Mouse (Mus musculus) layer of hippocampus, postnatal 25 days (tissue): ENCODE measurements around the gene Ulk4. TPM values are rescaled to one million over a fixed set of nuclear protein-coding genes. Genes with fewer than 3 reads are reported as not detected.
A peak's percentile ranks its signal among the peaks of the same experiment; 100 is the strongest.
"Not testable (repeated sequence)": the region's sequence is repeated elsewhere in the genome, so short reads cannot be mapped to it uniquely, and the experiment has no call there.

Experiments
- DNase-seq, 2 experiments: peaks; one replicate each; pipeline ENCODE4 v3.0.0; 2022; ENCODE audit warnings: mixed read lengths in 2 of 2, low spot score in 1 of 2; ENCODE audit errors: extremely low spot score in 1 of 2
- total RNA-seq, 2 experiments: library from RNA; stranded (reverse); gene quantifications; 2 replicates each; pipeline ENCODE4 v1.2.3; 2021

Gene Ulk4
- total RNA-seq, 2 experiments from 2014 or later = 7.4 to 8.6 TPM

GRCm38 (mm10) chr9:121199146-121199685 is 77.8 kb downstream of the Ulk4 start:
- DNase-seq = not testable (repeated sequence)

GRCm38 (mm10) chr9:121196473-121196872 is 80.5 kb downstream of the Ulk4 start:
- DNase-seq = no peak

GRCm38 (mm10) chr9:121195106-121195505 is 81.9 kb downstream of the Ulk4 start:
- DNase-seq = no peak

- no peak for DNase-seq
These were observed 84.2 kb downstream of the Ulk4 start for GRCm38 (mm10) chr9:121192601-121193370.

- no peak for DNase-seq
These were observed 89.2 kb downstream of the Ulk4 start for GRCm38 (mm10) chr9:121187811-121188210.

- no peak for DNase-seq
These were observed 91.2 kb downstream of the Ulk4 start for GRCm38 (mm10) chr9:121185796-121186195.

- no peak for DNase-seq
These were observed 100.6 kb downstream of the Ulk4 start for GRCm38 (mm10) chr9:121176350-121176749.

- no peak for DNase-seq
These were observed 101.8 kb downstream of the Ulk4 start for GRCm38 (mm10) chr9:121175201-121175600.

- DNase-seq = no peak
These were observed 104.9 kb downstream of the Ulk4 start for GRCm38 (mm10) chr9:121172123-121172522.

GRCm38 (mm10) chr9:121171609-121172008 is 105.4 kb downstream of the Ulk4 start:
- DNase-seq = no peak

- no peak for DNase-seq
These were observed 112.4 kb downstream of the Ulk4 start for GRCm38 (mm10) chr9:121164607-121165006.

GRCm38 (mm10) chr9:121162789-121163188 is 114.2 kb downstream of the Ulk4 start:
- DNase-seq = peak in 1 of 2 experiments; percentile 29

GRCm38 (mm10) chr9:121161818-121162565 is 115.0 kb downstream of the Ulk4 start:
- DNase-seq = no peak

GRCm38 (mm10) chr9:121156253-121156831 is 120.7 kb downstream of the Ulk4 start:
- no peak for DNase-seq

GRCm38 (mm10) chr9:121153276-121153675 is 123.7 kb downstream of the Ulk4 start:
- DNase-seq = no peak

GRCm38 (mm10) chr9:121148602-121149001 is 128.4 kb downstream of the Ulk4 start:
- DNase-seq = no peak

GRCm38 (mm10) chr9:121143208-121143607 is 133.8 kb downstream of the Ulk4 start:
- no peak for DNase-seq

- DNase-seq = no peak
These were observed 144.4 kb downstream of the Ulk4 start for GRCm38 (mm10) chr9:121132549-121132948.

GRCm38 (mm10) chr9:121129533-121129932 is 147.5 kb downstream of the Ulk4 start:
- no peak for DNase-seq

- no peak for DNase-seq
These were observed 148.1 kb downstream of the Ulk4 start for GRCm38 (mm10) chr9:121128934-121129333.

- DNase-seq = no peak
These were observed 150.0 kb downstream of the Ulk4 start for GRCm38 (mm10) chr9:121127025-121127424.
